Mouse (Mus musculus) embryonic facial prominence, embryonic 11.5 days (tissue): ENCODE measurements at regions not wholly inside any gene's neighbourhood (a gene's known extent, or its start where the extent isn't known, plus 50 kb on each side); places are given as distances from the start of the nearest gene placed in this dataset.

Source experiments
- ATAC-seq: fragments of 200-750 bp; cut with Nextera tagmentation; replicated peaks from 2 replicates; pipeline ENCODE4 v1.8.0; 2017; ENCODE audit warnings: low read depth; ENCODE audit not compliant: insufficient number of reproducible peaks, low FRiP score, low TSS enrichment
- DNase-seq: peaks from one replicate; pipeline ENCODE4 v3.0.0-alpha.2; 2015; ENCODE audit warnings: low spot score
- H3K27ac ChIP-seq: fragments of 300-500 bp; sonication (generic); replicated peaks from 2 replicates; pipeline ENCODE4 v1.5.1; 2014; ENCODE audit warnings: mild to moderate bottlenecking, low read depth, low read length, control low read depth
- H3K27me3 ChIP-seq: fragments of 300-500 bp; sonication (generic); 2 replicates; pipeline ENCODE4 v1.6.1; 2014; ENCODE audit warnings: mild to moderate bottlenecking, low read length, moderate library complexity, mixed read lengths; ENCODE audit not compliant: control insufficient read depth, insufficient read depth
- H3K36me3 ChIP-seq: fragments of 300-500 bp; sonication (generic); replicated peaks from 2 replicates; pipeline ENCODE4 v1.6.1; 2014; ENCODE audit warnings: low read depth, mild to moderate bottlenecking, low read length, moderate library complexity, mixed read lengths; ENCODE audit not compliant: control insufficient read depth, insufficient read depth
- H3K4me1 ChIP-seq: fragments of 300-500 bp; sonication (generic); 2 replicates; pipeline ENCODE4 v1.6.1; 2014; ENCODE audit warnings: low read length, mixed read lengths; ENCODE audit not compliant: control insufficient read depth, insufficient read depth
- H3K4me2 ChIP-seq: fragments of 300-500 bp; sonication (generic); 2 replicates; pipeline ENCODE4 v1.6.1; 2014; ENCODE audit warnings: low read depth, mild to moderate bottlenecking, control low read depth, low read length, moderate library complexity
- H3K4me3 ChIP-seq: fragments of 300-500 bp; sonication (generic); 2 replicates; pipeline ENCODE4 v1.5.1; 2014; ENCODE audit warnings: low read depth, low read length, control low read depth
- H3K9ac ChIP-seq: fragments of 300-500 bp; sonication (generic); replicated peaks from 2 replicates; pipeline ENCODE4 v1.6.1; 2014; ENCODE audit warnings: mild to moderate bottlenecking, control low read depth, low read length
- H3K9me3 ChIP-seq: fragments of 300-500 bp; sonication (generic); replicated peaks from 2 replicates; pipeline ENCODE4 v1.6.1; 2016; ENCODE audit warnings: mild to moderate bottlenecking, low read length, inconsistent platforms, mixed read lengths; ENCODE audit not compliant: control insufficient read depth
- WGBS: fragments of 180-500 bp; shearing (Covaris S2); extraction: QIAGEN DNeasy Blood & Tissue Kit; methylation state at CpG from one replicate; pipeline ENCODE4 v1.1.7; 2014; 5-methylcytosine and 5-hydroxymethylcytosine counted together

GRCm38 (mm10) chr9:74058269-74058871, 51.8 kb upstream of the Wdr72 start:
- WGBS: 71% methylated on average over 5 of the region's 5 CpGs
- Histone ChIP-seq H3K27me3 (no peaks in the 10 kb centered on the region), H3K4me1 (no peaks in the 10 kb centered on the region), H3K9ac (no peak overlapping the region), H3K36me3 (no peaks in the 10 kb centered on the region), H3K27ac (no peak overlapping the region), H3K4me3 (no peak overlapping the region), H3K9me3 (no peaks in the 10 kb centered on the region), H3K4me2 (no peak overlapping the region)
- DNase-seq (no peak), ATAC-seq (no peak)
